Comparison of ENCODE assay signal across 16 mouse cellular contexts in the genomic region with DNA sequence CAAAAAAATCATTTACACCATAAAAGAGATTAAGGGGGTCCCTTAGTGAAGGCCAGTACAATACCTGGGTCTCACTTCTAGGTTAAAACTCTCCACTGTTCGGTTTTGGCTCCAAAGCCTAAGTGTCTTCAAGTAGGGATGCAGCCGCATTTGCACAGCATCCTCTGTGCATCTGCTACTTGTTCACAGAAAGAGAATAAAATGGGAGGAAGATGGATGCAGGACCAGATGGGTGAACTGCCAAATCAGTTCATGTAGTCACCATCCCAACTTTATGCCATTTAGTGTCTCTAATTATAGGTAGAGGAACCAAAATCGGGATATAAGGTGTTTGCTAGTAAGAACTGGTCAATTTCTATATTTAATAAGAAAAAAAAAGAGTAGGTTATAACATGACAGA.
"Had no signal": no experiment of that assay in that cellular context is flagged by ENCODE, and none has a peak within 500 bp of the region (broad histone marks: within the 10 kb centered on the region; RNA-seq: fewer than 3 reads in every experiment).

No protein-coding gene starts in this region.

- H3K4me3 ChIP-seq: neural tube, embryonic 13.5 days; neural tube, embryonic 15.5 days; stomach, embryonic 15.5 days had no signal

- H3K4me1 ChIP-seq: neural tube, embryonic 13.5 days; neural tube, embryonic 15.5 days; stomach, embryonic 15.5 days had no signal

- H3K9me3 ChIP-seq: neural tube, embryonic 13.5 days; neural tube, embryonic 15.5 days; stomach, embryonic 15.5 days had no signal

- DNase-seq: retina, postnatal 1 day; right cerebral cortex, adult 18-20 months; right cerebral cortex, postnatal 14 days; right cerebral cortex, postnatal 25 days; right cerebral cortex, postnatal 4 days; spleen, adult 18-20 months; thymus, adult 18-20 months; thymus, adult 2 months; thymus, postnatal 14 days; thymus, postnatal 25 days; thymus, postnatal 36 days; thymus, postnatal 4 days had no signal

- H3K9ac ChIP-seq: neural tube, embryonic 13.5 days; neural tube, embryonic 15.5 days; stomach, embryonic 15.5 days had no signal

- H3K27ac ChIP-seq: neural tube, embryonic 13.5 days; neural tube, embryonic 15.5 days; stomach, embryonic 15.5 days; stomach, postnatal 0 days had no signal

- H3K36me3 ChIP-seq: neural tube, embryonic 13.5 days; neural tube, embryonic 15.5 days; stomach, embryonic 15.5 days had no signal

- H3K4me2 ChIP-seq: neural tube, embryonic 13.5 days; neural tube, embryonic 15.5 days; stomach, embryonic 15.5 days had no signal

- H3K27me3 ChIP-seq: neural tube, embryonic 13.5 days; neural tube, embryonic 15.5 days; stomach, embryonic 15.5 days had no signal
